Mouse (Mus musculus): ENCODE measurements around the gene Tcstv3.
"Not testable (repeated sequence)": the region's sequence is repeated elsewhere in the genome, so short reads cannot be mapped to it uniquely, and the experiment has no call there.

Gene Tcstv3

GRCm38 (mm10) chr13:120316578-120316977, at the start of gene Tcstv3:
Gene Tcstv3 (plus strand): TSS chr13:120316878.
- in situ Hi-C loops (cut with MboI; ENCODE audit: low pct_unique_long_range_greater_than_20kb in 1 of 2, low sequenced_read_pairs in 2 of 2, unreplicated experiment in 1 of 2) = not testable (repeated sequence)

DNA sequence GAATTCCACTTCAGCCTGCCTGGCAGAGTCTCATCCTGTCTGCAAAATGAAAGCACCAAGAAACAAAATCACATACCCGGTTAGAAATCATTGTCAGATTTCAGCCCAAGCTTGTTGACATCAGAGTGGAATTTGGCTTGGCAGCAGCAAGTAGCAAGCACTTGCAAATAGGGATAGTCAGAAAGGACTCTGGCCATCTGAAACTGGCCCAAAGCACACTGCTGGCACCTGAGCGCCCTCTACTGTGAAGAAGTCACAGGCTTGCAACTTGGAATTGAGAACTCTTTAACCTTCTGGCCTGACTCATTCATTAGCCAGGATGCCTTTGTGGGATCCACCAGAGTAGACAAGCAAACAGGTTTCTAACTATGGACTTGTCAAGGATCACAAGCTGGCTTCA, 38.8 kb upstream of the Tcstv3 start:
- in situ Hi-C loops (cut with MboI; ENCODE audit: low pct_unique_long_range_greater_than_20kb in 1 of 2, low sequenced_read_pairs in 2 of 2, unreplicated experiment in 1 of 2) = not testable (repeated sequence)

DNA sequence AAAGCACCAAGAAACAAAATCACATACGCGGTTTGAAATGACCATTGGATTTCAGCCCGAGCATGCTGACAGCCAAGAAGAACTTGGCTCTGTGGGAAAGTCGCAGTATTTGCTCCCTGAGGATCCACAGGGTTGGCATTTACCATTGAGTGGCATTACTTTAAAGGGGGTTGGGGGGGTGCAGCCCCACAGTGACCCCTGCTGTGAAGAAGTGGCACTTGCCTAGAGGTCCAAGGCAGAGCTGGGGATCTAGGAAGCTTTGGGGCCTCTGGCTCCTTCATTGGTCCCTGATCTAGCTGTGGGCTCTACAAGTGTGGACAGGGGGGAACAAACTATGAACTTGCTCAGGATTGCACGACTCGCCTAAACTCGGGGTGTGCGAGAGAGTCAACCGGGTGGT, 37.9 kb upstream of the Tcstv3 start:
- in situ Hi-C loops (cut with MboI; ENCODE audit: low pct_unique_long_range_greater_than_20kb in 1 of 2, low sequenced_read_pairs in 2 of 2, unreplicated experiment in 1 of 2) = no loop called here

DNA sequence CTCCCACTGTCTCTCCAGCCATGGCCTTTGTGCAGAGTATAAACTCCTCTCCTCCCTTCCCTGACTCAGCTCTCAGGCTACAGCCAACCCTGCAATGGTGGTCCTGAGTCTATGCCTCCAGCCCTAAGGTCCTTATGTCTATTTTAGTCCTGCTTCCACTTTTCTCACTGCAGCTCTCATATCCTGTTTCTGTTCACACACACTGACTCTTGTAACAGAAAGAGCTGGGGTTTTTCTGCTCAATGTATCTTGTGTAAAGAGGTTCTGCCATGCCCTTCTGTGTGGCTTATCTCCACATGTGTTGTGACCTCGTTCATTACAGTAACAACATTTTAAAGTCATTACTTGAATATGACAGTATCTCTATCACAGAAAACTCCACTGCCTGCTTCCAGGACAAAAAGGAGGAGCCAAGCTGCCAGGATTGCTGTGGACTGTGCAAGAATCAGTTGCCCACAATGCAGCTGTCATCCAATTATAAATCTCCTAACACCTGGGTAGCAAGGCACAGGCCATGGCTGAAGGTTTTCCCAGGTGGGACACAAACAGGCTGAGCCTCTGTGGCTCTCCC, 17.3 kb upstream of the Tcstv3 start:
- in situ Hi-C loops (cut with MboI; ENCODE audit: low pct_unique_long_range_greater_than_20kb in 1 of 2, low sequenced_read_pairs in 2 of 2, unreplicated experiment in 1 of 2) = no loop called here

GRCm38 (mm10) chr13:120299991-120300442, 16.7 kb upstream of the Tcstv3 start, which contains the start of gene BC147527:
Gene BC147527 (plus strand): TSS chr13:120300392.
- in situ Hi-C loops (cut with MboI; ENCODE audit: low pct_unique_long_range_greater_than_20kb in 1 of 2, low sequenced_read_pairs in 2 of 2, unreplicated experiment in 1 of 2) = no loop called here

GRCm38 (mm10) chr13:120300853-120301252, 15.8 kb upstream of the Tcstv3 start:
- in situ Hi-C loops (cut with MboI; ENCODE audit: low pct_unique_long_range_greater_than_20kb in 1 of 2, low sequenced_read_pairs in 2 of 2, unreplicated experiment in 1 of 2) = no loop called here

DNA sequence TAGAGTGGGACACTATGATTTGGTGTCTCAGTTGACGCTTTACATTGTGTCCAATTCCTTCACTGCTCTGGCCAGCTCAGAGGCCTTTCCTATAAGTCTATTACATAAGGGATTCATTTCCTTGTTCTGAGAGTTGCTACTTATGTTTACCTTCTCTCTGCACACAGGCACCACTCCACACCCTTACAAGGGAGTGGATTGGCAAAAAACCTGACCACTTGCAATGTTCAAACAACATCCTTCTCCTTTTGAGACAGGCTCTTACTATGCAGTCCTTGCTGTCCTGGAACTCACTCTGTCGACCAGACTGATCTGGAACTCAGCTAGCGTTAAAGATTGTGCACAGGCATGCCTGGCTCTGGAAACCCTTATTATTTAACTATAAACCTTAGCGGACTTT, 5.9 kb upstream of the Tcstv3 start:
- in situ Hi-C loops (cut with MboI; ENCODE audit: low pct_unique_long_range_greater_than_20kb in 1 of 2, low sequenced_read_pairs in 2 of 2, unreplicated experiment in 1 of 2) = no loop called here

GRCm38 (mm10) chr13:120313584-120313983, 3.1 kb upstream of the Tcstv3 start:
- in situ Hi-C loops (cut with MboI; ENCODE audit: low pct_unique_long_range_greater_than_20kb in 1 of 2, low sequenced_read_pairs in 2 of 2, unreplicated experiment in 1 of 2) = no loop called here

DNA sequence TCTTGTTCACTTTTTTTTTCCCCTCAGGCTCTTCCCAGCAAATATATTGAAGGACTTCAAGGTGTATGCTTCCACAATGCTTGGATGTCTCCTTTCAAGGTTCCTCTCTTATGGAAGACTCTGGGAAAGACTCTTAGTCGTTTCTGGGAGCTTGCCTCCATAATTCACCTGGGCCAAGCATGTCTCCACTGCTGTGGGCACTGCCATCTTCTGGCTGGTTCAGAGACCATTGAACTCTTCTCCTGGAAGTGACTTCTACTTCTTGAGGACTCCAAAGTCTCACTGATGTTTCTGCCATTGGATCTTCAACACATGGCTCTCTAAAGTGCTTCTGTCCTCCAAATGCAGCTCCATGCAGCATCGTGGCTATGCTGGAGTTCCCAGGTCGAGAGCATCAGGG, 3.5 kb downstream of the Tcstv3 start:
- in situ Hi-C loops (cut with MboI; ENCODE audit: low pct_unique_long_range_greater_than_20kb in 1 of 2, low sequenced_read_pairs in 2 of 2, unreplicated experiment in 1 of 2) = no loop called here

DNA sequence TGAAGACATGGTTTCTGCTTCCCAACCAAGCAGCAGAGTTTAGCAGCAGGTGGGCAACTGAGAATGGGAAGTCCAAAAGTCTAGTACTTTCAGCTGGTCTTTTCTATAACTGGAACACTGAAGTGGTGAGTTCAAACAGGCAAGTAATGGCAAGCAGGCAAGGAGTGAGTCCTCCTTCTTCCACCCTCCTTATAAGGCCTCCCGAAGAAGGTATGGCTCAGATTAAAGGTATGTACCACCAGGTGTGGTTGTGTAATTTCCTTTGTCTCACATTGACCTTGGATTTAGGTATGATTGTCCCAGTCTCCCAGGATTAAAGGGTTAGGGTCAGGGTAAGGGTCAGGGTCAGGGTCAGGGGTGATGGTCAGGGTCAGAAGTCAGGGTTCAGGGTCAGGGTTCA, 4.0 kb downstream of the Tcstv3 start:
- in situ Hi-C loops (cut with MboI; ENCODE audit: low pct_unique_long_range_greater_than_20kb in 1 of 2, low sequenced_read_pairs in 2 of 2, unreplicated experiment in 1 of 2) = no loop called here
